Mouse (Mus musculus) limb, embryonic 14.5 days (tissue): ENCODE data around the gene Actr3b. TPM values are rescaled to one million over a fixed set of nuclear protein-coding genes. Genes with fewer than 3 reads are reported as not detected.

Experiments used
- ATAC-seq: fragments of 200-750 bp; cut with Nextera tagmentation; 2 replicates; pipeline ENCODE4 v1.8.0; 2017; ENCODE audit warnings: low read depth, moderate number of reproducible peaks, moderate TSS enrichment; ENCODE audit not compliant: low FRiP score
- DNase-seq: peaks from one replicate; pipeline ENCODE4 v3.0.0-alpha.2; 2015; ENCODE audit warnings: low spot score
- H3K27ac ChIP-seq: fragments of 300-500 bp; sonication (generic); replicated peaks from 2 replicates; pipeline ENCODE4 v1.5.1; 2014; ENCODE audit warnings: low read depth, mild to moderate bottlenecking, low read length, moderate library complexity, mixed read lengths
- H3K27me3 ChIP-seq: fragments of 300-500 bp; sonication (generic); 2 replicates; pipeline ENCODE4 v1.6.1; 2014; ENCODE audit warnings: low read length, mixed read lengths; ENCODE audit not compliant: control insufficient read depth, insufficient read depth
- H3K36me3 ChIP-seq: fragments of 300-500 bp; sonication (generic); 2 replicates; pipeline ENCODE4 v1.6.1; 2014; ENCODE audit warnings: mild to moderate bottlenecking, low read length, moderate library complexity, mixed read lengths; ENCODE audit not compliant: control insufficient read depth, insufficient read depth
- H3K4me1 ChIP-seq: fragments of 300-500 bp; sonication (generic); 2 replicates; pipeline ENCODE4 v1.6.1; 2014; ENCODE audit warnings: antibody characterized with exemption, low read length, mixed read lengths; ENCODE audit not compliant: control insufficient read depth, insufficient read depth
- H3K4me2 ChIP-seq: fragments of 300-500 bp; sonication (generic); replicated peaks from 2 replicates; pipeline ENCODE4 v1.6.1; 2014; ENCODE audit warnings: low read depth, mild to moderate bottlenecking, low read length, moderate library complexity; ENCODE audit not compliant: severe bottlenecking
- H3K4me3 ChIP-seq: fragments of 300-500 bp; sonication (generic); replicated peaks from 2 replicates; pipeline ENCODE4 v1.5.1; 2014; ENCODE audit warnings: low read length
- H3K9ac ChIP-seq: fragments of 300-500 bp; sonication (generic); 2 replicates; pipeline ENCODE4 v1.6.1; 2014; ENCODE audit warnings: mild to moderate bottlenecking, low read depth, low read length, moderate library complexity; ENCODE audit not compliant: severe bottlenecking
- H3K9me3 ChIP-seq: fragments of 300-500 bp; sonication (generic); 2 replicates; pipeline ENCODE4 v1.6.1; 2016; ENCODE audit warnings: low read length; ENCODE audit not compliant: control insufficient read depth
- POLR2A ChIP-seq: fragments of 200-500 bp; IDR thresholded peaks from 2 replicates; pipeline ENCODE4 v1.8.0; 2012; ENCODE audit warnings: inconsistent platforms, mild to moderate bottlenecking, moderate library complexity, borderline replicate concordance; ENCODE audit not compliant: insufficient read depth, insufficient read length; ENCODE audit errors: extremely low read depth
- WGBS: fragments of 180-500 bp; shearing (Covaris S2); extraction: QIAGEN DNeasy Blood & Tissue Kit; methylation state at CpG from one replicate; pipeline ENCODE4 v1.1.7; 2014; 5-methylcytosine and 5-hydroxymethylcytosine counted together
- polyA plus RNA-seq, 2 experiments: library from polyadenylated mRNA; depleted of rRNA in 1 of 2; stranded (reverse) in 1 of 2; unstranded in 1 of 2; fragments of >200 nt; fragmentation: Nextera tagmentation in 1 of 2; extraction: Ambion mirVana in 1 of 2; gene quantifications; 2 replicates each; pipeline versions ENCODE4 v1.2.1 to v1.2.3; 2012 to 2014

The Actr3b gene
- polyA plus RNA-seq, 2 experiments = 2.3 to 4.6 TPM

DNA sequence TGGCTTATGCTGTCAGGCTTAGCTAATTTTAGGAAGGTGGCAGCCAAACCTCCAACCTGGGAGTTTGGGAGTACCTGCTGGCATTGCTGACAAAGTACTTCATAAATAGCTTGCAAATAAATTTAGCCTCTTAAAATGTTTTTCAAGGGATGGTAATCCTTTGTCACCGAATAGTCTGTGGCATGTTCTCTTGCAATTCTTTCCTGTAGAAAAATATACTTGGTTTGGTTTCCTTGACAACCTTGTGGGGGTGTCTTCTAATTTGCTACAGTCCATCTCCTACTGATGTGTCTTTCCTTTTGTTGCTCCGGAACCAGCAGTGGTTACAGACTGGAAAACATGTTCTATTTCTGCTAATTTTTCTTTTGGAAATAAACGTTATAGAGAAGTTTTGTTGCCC is 1.1 kb downstream of the Actr3b start:
- TF ChIP-seq POLR2A = no peak
- 0 out of 2 replicates have a peak, but pooled peaks cover 4% of the 10 kb centered on the region for H3K27me3 ChIP-seq
- H3K4me2 ChIP-seq = no peak overlapping the region
- no peaks in the 10 kb centered on the region for H3K36me3 ChIP-seq
- no peaks in the 10 kb centered on the region for H3K4me1 ChIP-seq
- H3K9ac ChIP-seq = no peak overlapping the region
- no peaks in the 10 kb centered on the region for H3K9me3 ChIP-seq
- H3K4me3 ChIP-seq = no peak overlapping the region
- DNase-seq (no peak), ATAC-seq (no peak)
- 63% methylated on average over 3 of the region's 3 CpGs for WGBS
- no peak overlapping the region for H3K27ac ChIP-seq

DNA sequence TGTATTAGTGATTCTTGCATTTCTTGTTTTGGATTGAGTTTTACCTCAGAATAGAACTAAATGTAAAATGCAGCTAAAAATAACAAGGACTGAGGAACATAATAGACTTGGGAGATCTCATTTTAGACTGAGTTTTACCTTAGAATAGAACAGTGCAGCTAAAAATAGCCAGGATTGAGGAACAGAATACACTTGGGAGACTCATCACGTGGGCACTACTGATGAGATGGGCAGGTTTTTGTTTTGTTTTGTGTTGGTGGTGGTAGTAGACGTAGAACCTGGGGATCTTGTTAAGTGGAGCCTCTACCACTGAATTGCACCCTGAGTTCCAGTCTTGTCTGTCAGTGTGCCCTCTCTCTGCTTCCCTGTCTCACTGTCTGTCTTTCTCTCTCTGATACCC is 2.1 kb downstream of the Actr3b start:
- H3K4me3 ChIP-seq = no peak overlapping the region
- no peak for ATAC-seq
- H3K9me3 ChIP-seq = no peaks in the 10 kb centered on the region

GRCm38 (mm10) chr5:25769006-25769405 is 9.2 kb downstream of the Actr3b start:
- DNase-seq (no peak), ATAC-seq (no peak)
- no peaks in the 10 kb centered on the region; the same call in 1 of the 2 replicates for H3K9me3 ChIP-seq
- H3K4me3 ChIP-seq = peak overlapping the region; percentile 11; the same call in 1 of the 2 replicates
- no peak overlapping the region for H3K9ac ChIP-seq
- no peaks in the 10 kb centered on the region for H3K36me3 ChIP-seq
- 72% methylated on average over 17 of the region's 17 CpGs for WGBS
- peak overlapping the region; percentile 33; the same call in 1 of the 2 replicates for H3K4me2 ChIP-seq
- H3K27ac ChIP-seq = no peak overlapping the region
- H3K4me1 ChIP-seq = no peaks in the 10 kb centered on the region
- no peak for TF ChIP-seq POLR2A
- no peaks in the 10 kb centered on the region for H3K27me3 ChIP-seq

More for the DNA sequence above, 2.1 kb downstream of the Actr3b start:
- H3K9ac ChIP-seq = no peak overlapping the region
- WGBS = 80% methylated on average over 2 of the region's 2 CpGs
- DNase-seq = no peak
- no peak overlapping the region for H3K4me2 ChIP-seq
- no peaks in the 10 kb centered on the region for H3K36me3 ChIP-seq
- no peak overlapping the region for H3K27ac ChIP-seq
- no peaks in the 10 kb centered on the region for H3K4me1 ChIP-seq
- no peak for TF ChIP-seq POLR2A
- H3K27me3 ChIP-seq = 0 out of 2 replicates have a peak, but pooled peaks cover 4% of the 10 kb centered on the region

- no peaks in the 10 kb centered on the region for H3K4me1 ChIP-seq
- ATAC-seq = no peak
- no peaks in the 10 kb centered on the region; the same call in 1 of the 2 replicates for H3K9me3 ChIP-seq
- 44% methylated on average over 2 of the region's 2 CpGs for WGBS
- TF ChIP-seq POLR2A = no peak
- no peaks in the 10 kb centered on the region for H3K36me3 ChIP-seq
- no peak overlapping the region for H3K9ac ChIP-seq
- no peak overlapping the region for H3K27ac ChIP-seq
- H3K4me3 ChIP-seq = no peak overlapping the region
- 0 out of 2 replicates have a peak overlapping the region, but pooled peaks have one; percentile 33 for H3K4me2 ChIP-seq
- no peak for DNase-seq
- H3K27me3 ChIP-seq = no peaks in the 10 kb centered on the region
These were observed 9.6 kb downstream of the Actr3b start for GRCm38 (mm10) chr5:25769406-25769805.

- no peak overlapping the region for H3K9ac ChIP-seq
- no peak overlapping the region for H3K27ac ChIP-seq
- TF ChIP-seq POLR2A = no peak
- ATAC-seq = no peak
- H3K4me3 ChIP-seq = no peak overlapping the region
- no peaks in the 10 kb centered on the region for H3K36me3 ChIP-seq
- 93% methylated on average over 9 of the region's 9 CpGs for WGBS
- no peak overlapping the region for H3K4me2 ChIP-seq
- no peaks in the 10 kb centered on the region for H3K27me3 ChIP-seq
- H3K4me1 ChIP-seq = no peaks in the 10 kb centered on the region
- DNase-seq = no peak
- no peaks in the 10 kb centered on the region; the same call in 1 of the 2 replicates for H3K9me3 ChIP-seq
These were observed 12.7 kb downstream of the Actr3b start for GRCm38 (mm10) chr5:25772456-25772855.
